In genomic region chr7:38019369-38019749, GRCm38 (mm10) we compare ENCODE assay signal across 8 mouse cellular contexts. TPM values are rescaled to one million over a fixed set of nuclear protein-coding genes. Genes with fewer than 3 reads are reported as not detected.
DNase-seq lines count a peak whose midpoint lies in the region; ATAC-seq lines count a peak whose summit lies in the region.

No protein-coding gene starts in this region.

- H3K4me2 ChIP-seq in hindbrain, embryonic 16.5 days (ENCODE audit: low read length) = peak overlapping the region; percentile 70

- no peaks in the 10 kb centered on the region for H3K27me3 ChIP-seq in hindbrain, embryonic 16.5 days (replicated peaks; ENCODE audit: control insufficient read depth, insufficient read depth, low read length)

- peak; percentile 73 for ATAC-seq in activated CD4-positive, CD25-positive, alpha-beta regulatory T cell, adult 4 months
- peak; percentile 95 for ATAC-seq in hindbrain, embryonic 16.5 days

- peak overlapping the region; percentile 83 for H3K9ac ChIP-seq in hindbrain, embryonic 16.5 days (ENCODE audit: low read depth, low read length)

- H3K27ac ChIP-seq in hindbrain, embryonic 16.5 days (ENCODE audit: low read depth, low read length) = peak overlapping the region; percentile 86

- H3K36me3 ChIP-seq in hindbrain, embryonic 16.5 days (ENCODE audit: control insufficient read depth, insufficient read depth, low read length) = no peaks in the 10 kb centered on the region

- WGBS in hindbrain, embryonic 16.5 days = 0% methylated on average over 37 of the region's 49 CpGs

- no peaks in the 10 kb centered on the region for H3K9me3 ChIP-seq in hindbrain, embryonic 16.5 days (ENCODE audit: control insufficient read depth, low read length)

- peak overlapping the region; percentile 95 for H3K4me3 ChIP-seq in hindbrain, embryonic 16.5 days (ENCODE audit: low read length)

- DNase-seq in cerebellum, postnatal 4 days (ENCODE audit: low spot score in 2 of 2) = peak; percentile 77 to 86
- peak; percentile 87 for DNase-seq in gastrocnemius, adult 18-20 months (ENCODE audit: low spot score)
- peak; percentile 88 to 93 for DNase-seq in left cerebral cortex, adult 18-20 months (ENCODE audit: low spot score in 2 of 2)
- peak; percentile 92 to 94 for DNase-seq in lung, postnatal 4 days
- DNase-seq in right cerebral cortex, adult 18-20 months = peak; percentile 94
- peak; percentile 47 for DNase-seq in urinary bladder, postnatal 10 days (ENCODE audit: low spot score)

- H3K4me1 ChIP-seq in hindbrain, embryonic 16.5 days (ENCODE audit: control insufficient read depth, insufficient read depth, low read depth, low read length) = no peaks in the 10 kb centered on the region; the same call in 1 of the 2 replicates

RNA-seq across cellular contexts. Expression of gene Uri1, which starts 4.0 kb away (rescaled TPM):
- 10 to 100 TPM; 12.3 to 21.5 TPM for polyA plus RNA-seq in activated CD4-positive, CD25-positive, alpha-beta regulatory T cell, adult 4 months (2017; shearing (Covaris generic))
- total RNA-seq in gastrocnemius, adult 18-20 months (2021) = 10 to 100 TPM; 29.4 to 30.3 TPM
- polyA plus RNA-seq in hindbrain, embryonic 16.5 days (2015; fragmentation: Nextera tagmentation; extraction: Ambion mirVana) = 31.5 and 35.3 TPM in 2 replicates
- total RNA-seq in left cerebral cortex, adult 18-20 months (2021) = 10 to 100 TPM; 50.5 to 51.0 TPM

Comparison
In these comparisons a context has a peak if more than half of its experiments do, and no peak if none do; other contexts are left out.
1. Peak in every context shown above with its lines: DNase-seq, ATAC-seq, H3K4me3 ChIP-seq and H3K27ac ChIP-seq.